Mouse (Mus musculus) liver, embryonic 14.5 days (tissue): Measurements from ENCODE around the gene Polr3e. TPM values are rescaled to one million over a fixed set of nuclear protein-coding genes. Genes with fewer than 3 reads are reported as not detected.

Experiments used
- ATAC-seq: fragments of 200-750 bp; cut with Nextera tagmentation; 2 replicates; pipeline ENCODE4 v1.8.0; 2017; ENCODE audit warnings: moderate number of reproducible peaks, mild to moderate bottlenecking, moderate library complexity; ENCODE audit not compliant: insufficient read depth
- DNase-seq, 3 experiments: peaks; one replicate each; pipeline ENCODE4 v3.0.0-alpha.2; 2012 to 2013; ENCODE audit warnings: low read depth in 3 of 3, low spot score in 3 of 3
- H3K27ac ChIP-seq: fragments of 300-500 bp; sonication (generic); 2 replicates; pipeline ENCODE4 v1.5.1; 2014; ENCODE audit warnings: moderate library complexity, mild to moderate bottlenecking, control low read depth, inconsistent platforms
- H3K27me3 ChIP-seq: fragments of 300-500 bp; sonication (generic); 2 replicates; pipeline ENCODE4 v1.6.1; 2014; ENCODE audit warnings: mild to moderate bottlenecking, low read length, moderate library complexity; ENCODE audit not compliant: control insufficient read depth, insufficient read depth
- H3K36me3 ChIP-seq: fragments of 300-500 bp; sonication (generic); replicated peaks from 2 replicates; pipeline ENCODE4 v1.6.1; 2014; ENCODE audit warnings: low read depth; ENCODE audit not compliant: control insufficient read depth, insufficient read depth
- H3K4me1 ChIP-seq, 2 experiments: fragments of 200-500 bp in 1 of 2; fragments of 300-500 bp in 1 of 2; sonication (generic) in 1 of 2; replicated peaks; 2 replicates each; pipeline ENCODE4 v1.6.1; 2012 to 2014; ENCODE audit warnings: antibody characterized with exemption in 1 of 2, inconsistent platforms in 1 of 2, low read length in 1 of 2; ENCODE audit not compliant: control insufficient read depth in 2 of 2, insufficient read depth in 2 of 2
- H3K4me2 ChIP-seq: fragments of 300-500 bp; sonication (generic); 2 replicates; pipeline ENCODE4 v1.6.1; 2014; ENCODE audit warnings: low read depth, mild to moderate bottlenecking, control low read depth, moderate library complexity
- H3K4me3 ChIP-seq, 2 experiments: fragments of 200-500 bp in 1 of 2; fragments of 300-500 bp in 1 of 2; sonication (generic) in 1 of 2; 2 replicates each; pipeline ENCODE4 v1.5.1; 2012 to 2014; ENCODE audit warnings: low read depth in 2 of 2, low read length in 2 of 2, mild to moderate bottlenecking in 2 of 2, control low read depth in 1 of 2, inconsistent platforms in 1 of 2, moderate library complexity in 1 of 2; ENCODE audit not compliant: insufficient read depth in 1 of 2
- H3K9ac ChIP-seq: fragments of 300-500 bp; sonication (generic); replicated peaks from 2 replicates; pipeline ENCODE4 v1.6.1; 2014; ENCODE audit warnings: mild to moderate bottlenecking, control low read depth, moderate library complexity
- H3K9me3 ChIP-seq: fragments of 300-500 bp; sonication (generic); 2 replicates; pipeline ENCODE4 v1.6.1; 2016; ENCODE audit warnings: low read length, mixed read lengths; ENCODE audit not compliant: control insufficient read depth
- CTCF ChIP-seq: IDR thresholded peaks from 2 replicates; pipeline ENCODE4 v1.5.1; 2016; ENCODE audit warnings: antibody characterized with exemption, low read depth, control low read depth
- EP300 ChIP-seq: IDR thresholded peaks from 2 replicates; pipeline ENCODE4 v1.6.1; 2016; ENCODE audit warnings: antibody characterized with exemption, low read depth
- WGBS: fragments of 180-500 bp; shearing (Covaris S2); extraction: QIAGEN DNeasy Blood & Tissue Kit; methylation state at CpG from one replicate; pipeline ENCODE4 v1.1.7; 2014; ENCODE audit not compliant: insufficient replicate concordance; 5-methylcytosine and 5-hydroxymethylcytosine counted together
- polyA plus RNA-seq, 2 experiments: library from polyadenylated mRNA; depleted of rRNA in 1 of 2; stranded (reverse) in 1 of 2; unstranded in 1 of 2; fragments of >200 nt; fragmentation: Nextera tagmentation in 1 of 2; extraction: Ambion mirVana in 1 of 2; gene quantifications; 2 replicates each; pipeline versions ENCODE4 v1.2.1 to v1.2.3; 2012 to 2014

Gene Polr3e
- polyA plus RNA-seq, 2 experiments, result 7.1 to 9.2 TPM

- ATAC-seq (peak; percentile 84), DNase-seq (peak in 1 of 3 experiments; percentile 20)
- H3K4me3 ChIP-seq, result peak overlapping the region; percentile 53 to 73
- peaks cover 7 to 8% of the 10 kb centered on the region in 2 experiments; a peak in 2 of 4 replicates for H3K4me1 ChIP-seq
- no peaks in the 10 kb centered on the region for H3K27me3 ChIP-seq
- no peak for TF ChIP-seq EP300
- TF ChIP-seq CTCF, result no peak
- 4% methylated on average over 12 of the region's 12 CpGs for WGBS
- peak overlapping the region; percentile 51 for H3K9ac ChIP-seq
- H3K9me3 ChIP-seq, result no peaks in the 10 kb centered on the region
- peak overlapping the region; percentile 73 for H3K4me2 ChIP-seq
- no peaks in the 10 kb centered on the region for H3K36me3 ChIP-seq
- no peak overlapping the region for H3K27ac ChIP-seq
These were observed 309 bp upstream of the Polr3e start for GRCm38 (mm10) chr7:120917279-120917591.

DNA sequence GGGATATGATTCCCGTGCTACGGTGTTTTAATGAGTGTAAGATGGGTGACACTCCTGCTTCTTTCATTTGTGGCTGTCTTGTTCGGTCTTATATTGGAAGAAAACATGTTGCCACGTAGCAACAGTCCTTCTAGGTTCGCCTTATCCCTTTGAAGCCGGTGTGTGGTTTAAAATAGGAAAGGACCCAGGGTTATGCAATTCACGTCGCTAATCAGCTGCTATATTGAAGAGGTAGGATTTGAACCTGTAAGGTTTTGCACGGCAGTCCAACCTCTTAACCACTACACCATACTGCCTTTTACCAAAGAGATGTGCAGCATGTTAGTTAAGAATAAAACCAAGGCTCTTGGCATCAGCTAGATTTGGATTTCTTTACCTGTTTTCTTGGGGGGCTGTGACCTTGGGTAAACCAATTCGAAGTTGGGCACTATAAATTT, 1.0 kb downstream of the Polr3e start:
- DNase-seq (peak; percentile 88 to 90 (median 89)), ATAC-seq (peak; percentile 73)
- Histone ChIP-seq H3K27ac (peak overlapping the region; percentile 75), H3K36me3 (no peaks in the 10 kb centered on the region; the same call in 1 of the 2 replicates), H3K9ac (peak overlapping the region; percentile 86), H3K9me3 (no peaks in the 10 kb centered on the region), H3K27me3 (no peaks in the 10 kb centered on the region), H3K4me3 (peak overlapping the region; percentile 73 to 84), H3K4me1 (peaks cover 7 to 8% of the 10 kb centered on the region in 2 experiments; a peak in 2 of 4 replicates), H3K4me2 (peak overlapping the region; percentile 87)
- no peak; the same call in 1 of the 2 replicates for TF ChIP-seq CTCF
- TF ChIP-seq EP300, result peak; percentile 29; the same call in 1 of the 2 replicates
- 4% methylated on average over 10 of the region's 10 CpGs for WGBS

DNA sequence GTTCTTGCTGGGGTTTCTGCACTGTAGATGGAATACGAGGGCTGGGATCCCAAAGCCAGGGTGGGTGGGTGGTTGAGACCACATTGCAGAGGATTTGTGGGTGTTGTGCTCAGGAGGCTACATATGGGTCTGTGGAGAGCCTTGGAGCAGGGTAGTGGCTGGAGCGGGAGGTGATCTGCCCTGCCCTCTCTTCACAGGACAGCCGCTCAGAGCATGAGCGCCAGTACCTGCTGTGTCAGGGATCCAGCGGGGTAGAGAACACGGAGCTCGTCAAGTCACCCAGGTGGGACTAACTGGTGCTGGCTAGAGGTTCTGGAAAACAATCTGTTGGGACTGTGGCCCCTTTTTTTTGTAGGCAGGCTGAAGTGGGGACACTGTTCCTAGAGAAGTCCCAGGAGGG, 15.6 kb downstream of the Polr3e start:
- WGBS, result 87% methylated on average over 7 of the region's 7 CpGs
- Histone ChIP-seq H3K9ac (0 out of 2 replicates have a peak overlapping the region, but pooled peaks have one; percentile 16), H3K4me2 (no peak overlapping the region), H3K4me1 (peaks cover 2 to 8% of the 10 kb centered on the region in 2 experiments; a peak in 1 of 4 replicates), H3K36me3 (peaks cover 27% of the 10 kb centered on the region), H3K27ac (no peak overlapping the region), H3K4me3 (no peak overlapping the region), H3K9me3 (no peaks in the 10 kb centered on the region), H3K27me3 (no peaks in the 10 kb centered on the region)
- DNase-seq (no peak), ATAC-seq (0 out of 2 replicates have a peak, but pooled peaks have one; percentile 9)
- TF ChIP-seq EP300 (no peak), CTCF (no peak)

- H3K9me3 ChIP-seq, result no peaks in the 10 kb centered on the region
- peak; percentile 26 to 37 (median 29) for DNase-seq
- TF ChIP-seq EP300 (peak; percentile 70), CTCF (no peak)
- no peak overlapping the region for H3K4me2 ChIP-seq
- H3K4me3 ChIP-seq, result no peak overlapping the region
- ATAC-seq, result peak; percentile 73
- peaks cover 26% of the 10 kb centered on the region for H3K36me3 ChIP-seq
- H3K9ac ChIP-seq, result no peak overlapping the region
- H3K27me3 ChIP-seq, result no peaks in the 10 kb centered on the region
- H3K4me1 ChIP-seq, result peaks cover 2 to 8% of the 10 kb centered on the region in 2 experiments; a peak in 1 of 4 replicates
- 40% methylated on average over 5 of the region's 5 CpGs for WGBS
- no peak overlapping the region; the same call in 1 of the 2 replicates for H3K27ac ChIP-seq
These were observed 16.2 kb downstream of the Polr3e start for GRCm38 (mm10) chr7:120933680-120934195.

DNA sequence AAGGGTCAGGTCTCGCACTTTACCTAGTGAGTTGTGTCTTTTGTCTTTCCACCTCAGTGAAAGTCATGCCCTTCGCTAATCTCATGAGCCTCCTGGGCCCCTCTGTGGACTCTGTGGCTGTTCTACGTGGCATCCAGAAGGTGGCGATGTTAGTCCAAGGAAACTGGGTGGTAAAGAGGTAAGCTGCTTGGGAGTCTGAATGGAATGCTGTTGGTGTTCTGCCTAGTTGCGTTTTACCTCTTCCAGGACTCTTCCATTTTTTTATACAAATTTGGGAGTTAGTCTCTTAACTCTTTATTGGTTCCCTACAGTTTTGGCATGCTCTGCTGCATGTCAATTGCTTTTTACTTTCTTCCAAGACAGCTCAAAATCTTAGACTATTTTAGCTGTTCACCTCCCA, 17.2 kb downstream of the Polr3e start:
- Histone ChIP-seq H3K9ac (no peak overlapping the region), H3K4me3 (no peak overlapping the region), H3K4me2 (no peak overlapping the region), H3K27ac (no peak overlapping the region), H3K36me3 (peaks cover 34% of the 10 kb centered on the region), H3K4me1 (peaks cover 2 to 8% of the 10 kb centered on the region in 2 experiments; a peak in 1 of 4 replicates), H3K27me3 (no peaks in the 10 kb centered on the region), H3K9me3 (no peaks in the 10 kb centered on the region)
- 36% methylated on average over 5 of the region's 5 CpGs for WGBS
- TF ChIP-seq EP300 (no peak), CTCF (peak; percentile 94)
- DNase-seq (peak; percentile 56 to 62 (median 57)), ATAC-seq (peak; percentile 44; the same call in 1 of the 2 replicates)
